ENCODE assay signal across 29 mouse cellular contexts in the genomic region with DNA sequence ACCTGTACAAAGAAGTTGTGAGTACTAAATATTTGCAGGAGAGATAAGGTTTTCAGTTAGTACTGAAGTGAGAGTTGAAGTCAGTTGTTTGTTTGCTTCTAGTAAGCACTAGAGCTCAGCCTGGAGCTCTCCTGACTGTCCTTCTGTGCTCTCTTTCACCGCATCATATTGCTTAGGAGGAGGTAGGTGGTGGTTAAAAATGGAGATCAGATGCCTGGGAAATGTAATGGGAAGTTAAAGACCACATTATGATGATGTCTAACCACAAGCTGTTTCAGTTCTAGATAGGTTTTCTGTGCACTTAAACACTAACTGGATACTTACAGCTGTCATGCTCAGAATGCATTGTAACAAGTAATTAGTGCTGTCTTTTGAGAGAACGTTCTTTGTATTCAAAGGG. TPM values are rescaled to one million over a fixed set of nuclear protein-coding genes. Genes with fewer than 3 reads are reported as not detected.
A peak's percentile ranks its signal among the peaks of the same experiment; 100 is the strongest.
DNase-seq lines count a peak whose midpoint lies in the region; ATAC-seq and TF ChIP-seq lines count a peak whose summit lies in the region.
"Had no signal": no experiment of that assay in that cellular context is flagged by ENCODE, and none has a peak within 500 bp of the region (broad histone marks: within the 10 kb centered on the region; RNA-seq: fewer than 3 reads in every experiment).

No protein-coding gene starts in this region.

- no peak for DNase-seq in gastrocnemius, adult 2 months
- no peak for DNase-seq in gastrocnemius, adult 8-10 months (ENCODE audit: low spot score in 2 of 2)
- peak; percentile 20 for DNase-seq in right cerebral cortex, adult 18-20 months
- DNase-seq in right cerebral cortex, postnatal 36 days (ENCODE audit: low spot score in 2 of 2) = no peak
- DNase-seq in telencephalon, adult 2 months (ENCODE audit: low read depth, low spot score) = peak; percentile 71
- DNase-seq in spleen, postnatal 4 days (ENCODE audit: low spot score in 2 of 2) = no peak
- no peak for DNase-seq in adrenal gland, postnatal 25 days
- DNase-seq: adrenal gland, adult 2 months; cerebellum, adult 11-12 months; cerebellum, adult 9-11 months; heart, postnatal 10 days; kidney, adult 11 months; kidney, postnatal 14 days; liver, postnatal 0 days; lung, postnatal 4 days; right cerebral cortex, postnatal 14 days; thymus, adult 2 months; thymus, postnatal 36 days had no signal

- H3K4me3 ChIP-seq in gastrocnemius, adult 2 months = no peak overlapping the region
- H3K4me3 ChIP-seq: erythroblast, embryonic 14.5 days; forebrain, embryonic 12.5 days; heart, embryonic 13.5 days; hindbrain, embryonic 15.5 days; limb, embryonic 12.5 days had no signal

- peak overlapping the region; percentile 43; the same call in 1 of the 2 replicates for H3K27ac ChIP-seq in gastrocnemius, adult 2 months
- H3K27ac ChIP-seq: forebrain, embryonic 12.5 days; heart, embryonic 13.5 days; hindbrain, embryonic 15.5 days; limb, embryonic 12.5 days; stomach, postnatal 0 days had no signal

- TF ChIP-seq CTCF in gastrocnemius, adult 2 months (IDR thresholded peaks at IDR 0.05) = no peak

- intact Hi-C loops in gastrocnemius, adult 2 months (cut with DNase I) = no loop called here

- peak; percentile 43 for ATAC-seq in megakaryocyte, adult 5-6 weeks (ENCODE audit: poor library complexity, severe bottlenecking)
- ATAC-seq: activated CD4-positive, CD25-positive, alpha-beta regulatory T cell, adult 4 months; CD4-positive, CD25-positive, alpha-beta regulatory T cell, adult 4 months; inflammation-experienced regulatory T-cells, adult 6 months; liver, postnatal 0 days had no signal

RNA-seq across cellular contexts. Expression of gene Otud7b, which starts 13.8 kb away (rescaled TPM):
- total RNA-seq in gastrocnemius, adult 2 months (2021) = 10 to 100 TPM; 54.6 to 58.3 TPM
- 10 to 100 TPM; 61.8 to 77.4 (median 75.8) TPM for total RNA-seq in gastrocnemius, adult 8-10 months (2022)
- 1.2 and 1.3 TPM in 2 replicates for total RNA-seq in megakaryocyte, adult 5-6 weeks (2015)
- total RNA-seq in megakaryocyte, adult 5-6 weeks (2017) = 3.1 and 4.8 TPM in 2 replicates
- 25.8 and 40.5 TPM in 2 replicates for total RNA-seq in adrenal gland, postnatal 25 days (2021)

RNA-seq across cellular contexts. Expression of gene Mtmr11, which starts 43.7 kb away (rescaled TPM):
- 1 to 10 TPM; 1.9 to 2.5 TPM for total RNA-seq in gastrocnemius, adult 2 months (2021)
- total RNA-seq in gastrocnemius, adult 8-10 months (2022) = 1 to 10 TPM in 3 of 4 experiments, under 1 TPM in 1; 0.68 to 2.1 (median 1.3) TPM
- total RNA-seq in megakaryocyte, adult 5-6 weeks (2015) = 0.09 TPM in 1 of 2 replicates, not detected in the other
- total RNA-seq in megakaryocyte, adult 5-6 weeks (2017) = not detected in 2 replicates
- total RNA-seq in adrenal gland, postnatal 25 days (2021) = 16.3 and 27.0 TPM in 2 replicates
- total RNA-seq: hematopoietic stem cell, adult 5-6 weeks had no signal

RNA-seq across cellular contexts. Expression of gene Sf3b4, which starts 54.0 kb away (rescaled TPM):
- total RNA-seq in gastrocnemius, adult 2 months (2021) = 10 to 100 TPM; 11.0 to 11.7 TPM
- 10 to 100 TPM in 3 of 4 experiments, 1 to 10 TPM in 1; 9.9 to 12.9 (median 11.6) TPM for total RNA-seq in gastrocnemius, adult 8-10 months (2022)
- total RNA-seq in megakaryocyte, adult 5-6 weeks (2015) = 51.0 and 64.8 TPM in 2 replicates
- total RNA-seq in megakaryocyte, adult 5-6 weeks (2017) = 15.4 and 16.3 TPM in 2 replicates
- 55.3 and 58.9 TPM in 2 replicates for total RNA-seq in adrenal gland, postnatal 25 days (2021)

RNA-seq across cellular contexts. Expression of gene Vps45, which starts 59.9 kb away (rescaled TPM):
- total RNA-seq in gastrocnemius, adult 2 months (2021) = 10 to 100 TPM; 15.0 to 22.7 TPM
- total RNA-seq in gastrocnemius, adult 8-10 months (2022) = 10 to 100 TPM; 11.3 to 16.8 (median 16.2) TPM
- 23.8 and 31.2 TPM in 2 replicates for total RNA-seq in megakaryocyte, adult 5-6 weeks (2015)
- total RNA-seq in megakaryocyte, adult 5-6 weeks (2017) = 9.5 and 11.6 TPM in 2 replicates
- total RNA-seq in adrenal gland, postnatal 25 days (2021) = 39.0 and 41.2 TPM in 2 replicates

Comparison
In these comparisons a context has a peak if more than half of its experiments do, and no peak if none do; other contexts are left out.
1. DNase-seq: peak in right cerebral cortex, adult 18-20 months (single experiment) and telencephalon, adult 2 months (single experiment); none in gastrocnemius, adult 2 months (single experiment), gastrocnemius, adult 8-10 months (0 of 2), right cerebral cortex, postnatal 36 days (0 of 2), spleen, postnatal 4 days (0 of 2) and adrenal gland, postnatal 25 days (single experiment).